Mouse (Mus musculus) bone marrow macrophage, adult 2 months (primary cell): ENCODE measurements around the gene Vmn1r63.
"Not testable (repeated sequence)": the region's sequence is repeated elsewhere in the genome, so short reads cannot be mapped to it uniquely, and the experiment has no call there.

Source experiments
- CTCF ChIP-seq: IDR thresholded peaks from 2 replicates; pipeline ENCODE4 v1.5.1; 2012; ENCODE audit warnings: low read depth, mild to moderate bottlenecking, low read length, moderate library complexity
- POLR2A ChIP-seq: IDR thresholded peaks from 2 replicates; pipeline ENCODE4 v1.6.1; 2012; ENCODE audit warnings: mild to moderate bottlenecking, low read depth, low read length, borderline replicate concordance

- not testable (repeated sequence) for TF ChIP-seq CTCF, POLR2A
Observed at GRCm38 (mm10) chr7:5805345-5805744, at the start of gene Vmn1r63.
